Mouse (Mus musculus): ENCODE data around the gene Gm7247. TPM values are rescaled to one million over a fixed set of nuclear protein-coding genes. Genes with fewer than 3 reads are reported as not detected.
"Not testable (repeated sequence)": the region's sequence is repeated elsewhere in the genome, so short reads cannot be mapped to it uniquely, and the experiment has no call there.

The Gm7247 gene
- not detected in 2 replicates for polyA plus RNA-seq (2016; fragmentation: Nextera tagmentation; extraction: Ambion mirVana)

GRCm38 (mm10) chr14:51361456-51361855 lies at the start of gene Gm7247:
Gm7247 (plus strand) TSS chr14:51361756.
- Histone ChIP-seq H3K9me3 (replicated peaks) (no peaks in the 10 kb centered on the region), H3K27ac (no peak within 1 kb of the TSS), H3K9ac (no peak within 1 kb of the TSS), H3K27me3 (replicated peaks) (peaks cover 24% of the 10 kb centered on the region), H3K4me1 (no peaks in the 10 kb centered on the region), H3K36me3 (no peaks in the 10 kb centered on the region), H3K4me2 (no peak within 1 kb of the TSS), H3K4me3 (no peak within 1 kb of the TSS)
- ATAC-seq, result no peak
- 52% methylated on average over 1 of the region's 1 CpGs for WGBS (ENCODE audit: insufficient replicate concordance)

- Histone ChIP-seq H3K4me1 (no peaks in the 10 kb centered on the region), H3K36me3 (no peaks in the 10 kb centered on the region), H3K9ac (no peak overlapping the region), H3K9me3 (replicated peaks) (no peaks in the 10 kb centered on the region), H3K4me3 (no peak overlapping the region), H3K27me3 (replicated peaks) (no peaks in the 10 kb centered on the region), H3K27ac (no peak overlapping the region), H3K4me2 (no peak overlapping the region)
- 24% methylated on average over 1 of the region's 1 CpGs for WGBS (ENCODE audit: insufficient replicate concordance)
- ATAC-seq, result no peak
These were observed 37.6 kb upstream of the Gm7247 start for GRCm38 (mm10) chr14:51324001-51324400.

DNA sequence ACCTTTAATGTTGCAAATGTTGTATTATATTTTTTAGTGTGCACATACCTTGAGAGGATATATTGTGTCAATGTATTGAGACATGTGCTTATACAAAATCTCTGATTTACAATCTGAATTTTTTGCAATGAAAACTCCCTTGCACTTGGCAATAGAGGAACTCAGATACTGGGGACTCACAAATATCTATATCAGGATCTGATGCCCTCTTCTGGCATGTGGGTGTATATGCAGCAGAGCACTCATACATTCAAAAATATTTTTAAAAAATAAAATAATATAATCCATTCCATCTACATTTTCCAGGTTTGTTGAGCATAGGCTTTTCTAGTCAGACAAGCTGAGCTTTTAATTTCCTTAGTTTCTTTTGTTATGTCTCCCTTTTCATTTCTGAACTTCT lies 15.5 kb upstream of the Gm7247 start:
- no peak overlapping the region for H3K4me2 ChIP-seq
- ATAC-seq, result no peak
- no peaks in the 10 kb centered on the region for H3K4me1 ChIP-seq
- H3K36me3 ChIP-seq, result no peaks in the 10 kb centered on the region
- H3K4me3 ChIP-seq, result no peak overlapping the region
- no peaks in the 10 kb centered on the region for H3K27me3 ChIP-seq (replicated peaks)
- H3K9me3 ChIP-seq (replicated peaks), result no peaks in the 10 kb centered on the region
- H3K27ac ChIP-seq, result no peak overlapping the region
- no peak overlapping the region for H3K9ac ChIP-seq

DNA sequence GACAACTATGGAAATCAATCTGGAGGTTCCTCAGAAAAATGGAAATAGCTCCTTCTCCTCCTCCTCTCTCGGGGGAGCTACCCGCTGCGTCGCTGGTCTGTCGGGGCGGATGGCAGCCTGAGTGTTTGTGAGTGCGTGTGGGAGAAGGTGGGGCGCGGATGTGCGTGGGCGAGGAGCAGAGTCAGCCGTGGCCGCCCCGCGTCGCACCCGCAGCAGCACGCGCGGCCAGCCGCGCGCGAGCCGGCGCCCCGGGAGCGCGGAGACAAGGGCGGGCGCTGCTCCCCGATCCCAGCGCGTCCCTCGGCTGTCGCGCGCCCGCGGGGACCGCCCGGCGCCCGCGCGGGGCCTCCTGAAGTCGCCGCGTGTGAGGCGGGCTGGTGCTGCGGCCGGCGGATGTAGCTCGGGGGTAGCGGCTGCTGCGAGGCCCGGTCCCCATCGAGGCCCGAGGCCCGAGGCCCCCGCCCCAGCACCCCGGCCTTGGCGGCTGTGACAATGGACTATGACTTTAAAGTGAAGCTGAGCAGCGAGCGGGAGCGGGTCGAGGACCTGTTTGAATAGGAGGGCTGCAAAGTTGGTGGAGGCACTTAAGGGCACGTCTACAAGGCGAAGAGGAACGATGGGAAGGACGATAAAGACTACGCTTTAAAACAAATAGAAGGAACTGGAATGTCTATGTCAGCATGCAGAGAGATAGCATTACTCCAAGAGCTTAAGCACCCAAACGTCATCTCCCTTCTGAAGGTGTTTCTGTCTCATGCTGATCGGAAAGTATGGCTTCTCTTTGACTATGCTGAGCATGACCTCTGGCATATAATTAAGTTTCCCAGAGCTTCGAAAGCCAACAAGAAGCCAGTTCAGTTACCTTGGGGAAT lies 3.2 kb upstream of the Gm7247 start:
- 4% methylated on average over 65 of the region's 75 CpGs for WGBS (ENCODE audit: insufficient replicate concordance)
- H3K4me3 ChIP-seq, result peak overlapping the region; percentile 46
- H3K27me3 ChIP-seq (replicated peaks), result peaks cover 24% of the 10 kb centered on the region
- H3K9me3 ChIP-seq (replicated peaks), result no peaks in the 10 kb centered on the region
- H3K36me3 ChIP-seq, result no peaks in the 10 kb centered on the region
- no peak for ATAC-seq
- peak overlapping the region; percentile 60 for H3K4me2 ChIP-seq
- H3K4me1 ChIP-seq, result no peaks in the 10 kb centered on the region
- no peak overlapping the region for H3K9ac ChIP-seq
- H3K27ac ChIP-seq, result no peak overlapping the region

- 80% methylated on average over 20 of the region's 20 CpGs for WGBS (ENCODE audit: insufficient replicate concordance)
These were observed 21.2 kb downstream of the Gm7247 start for GRCm38 (mm10) chr14:51382805-51383204.

GRCm38 (mm10) chr14:51384351-51384750 lies 22.8 kb downstream of the Gm7247 start:
- no peak overlapping the region for H3K9ac ChIP-seq
- ATAC-seq, result no peak
- WGBS (ENCODE audit: insufficient replicate concordance), result 85% methylated on average over 10 of the region's 10 CpGs
- H3K27ac ChIP-seq, result no peak overlapping the region
- peaks cover 27% of the 10 kb centered on the region for H3K9me3 ChIP-seq (replicated peaks)
- H3K27me3 ChIP-seq (replicated peaks), result no peaks in the 10 kb centered on the region
- H3K4me3 ChIP-seq, result no peak overlapping the region
- no peak overlapping the region for H3K4me2 ChIP-seq
- H3K36me3 ChIP-seq, result no peaks in the 10 kb centered on the region
- no peaks in the 10 kb centered on the region for H3K4me1 ChIP-seq

More at GRCm38 (mm10) chr14:51382805-51383204, 21.2 kb downstream of the Gm7247 start:
- no peaks in the 10 kb centered on the region for H3K27me3 ChIP-seq (replicated peaks)
- no peak overlapping the region for H3K27ac ChIP-seq
- H3K4me2 ChIP-seq, result no peak overlapping the region
- no peaks in the 10 kb centered on the region for H3K36me3 ChIP-seq
- ATAC-seq, result no peak
- H3K9me3 ChIP-seq (replicated peaks), result peaks cover 24% of the 10 kb centered on the region
- no peak overlapping the region for H3K4me3 ChIP-seq
- H3K9ac ChIP-seq, result no peak overlapping the region
- no peaks in the 10 kb centered on the region for H3K4me1 ChIP-seq

- H3K9ac ChIP-seq, result no peak overlapping the region
- ATAC-seq, result no peak
- no peaks in the 10 kb centered on the region for H3K27me3 ChIP-seq (replicated peaks)
- H3K4me3 ChIP-seq, result no peak overlapping the region
- H3K36me3 ChIP-seq, result no peaks in the 10 kb centered on the region
- WGBS (ENCODE audit: insufficient replicate concordance), result 66% methylated on average over 4 of the region's 4 CpGs
- peaks cover 27% of the 10 kb centered on the region for H3K9me3 ChIP-seq (replicated peaks)
- no peak overlapping the region for H3K27ac ChIP-seq
- H3K4me1 ChIP-seq, result no peaks in the 10 kb centered on the region
- H3K4me2 ChIP-seq, result no peak overlapping the region
These were observed 24.2 kb downstream of the Gm7247 start for GRCm38 (mm10) chr14:51385741-51386140.

- H3K4me1 ChIP-seq, result no peaks in the 10 kb centered on the region
- H3K27me3 ChIP-seq (replicated peaks), result no peaks in the 10 kb centered on the region
- no peak for ATAC-seq
- H3K36me3 ChIP-seq, result no peaks in the 10 kb centered on the region
- no peak overlapping the region for H3K4me2 ChIP-seq
- whole genome bisulfite sequencing (ENCODE audit: insufficient replicate concordance), result 85% methylated on average over 8 of the region's 8 CpGs
- peaks cover 23% of the 10 kb centered on the region for H3K9me3 ChIP-seq (replicated peaks)
- no peak overlapping the region for H3K27ac ChIP-seq
- H3K4me3 ChIP-seq, result no peak overlapping the region
- H3K9ac ChIP-seq, result no peak overlapping the region
These were observed 26.2 kb downstream of the Gm7247 start for GRCm38 (mm10) chr14:51387768-51388167.

DNA sequence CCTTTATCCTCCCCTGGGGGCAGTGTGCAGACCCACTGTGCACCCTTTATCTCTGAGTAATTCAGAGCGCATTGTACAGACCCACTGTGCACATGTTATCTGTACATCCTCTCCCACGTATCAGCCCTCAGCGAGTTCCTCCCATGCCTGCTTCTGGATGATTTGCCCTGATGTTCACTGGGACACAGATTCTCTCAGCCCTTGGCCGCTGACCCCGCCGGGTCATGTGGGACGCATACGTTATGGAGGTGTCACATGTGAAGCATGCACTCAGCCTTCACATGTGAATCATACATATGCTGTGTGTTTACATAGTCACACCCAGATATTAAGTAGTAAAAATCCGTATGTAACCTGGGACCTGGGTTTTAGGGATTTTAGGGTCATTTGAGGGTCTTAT lies 26.7 kb downstream of the Gm7247 start:
- WGBS (ENCODE audit: insufficient replicate concordance), result 86% methylated on average over 9 of the region's 9 CpGs
- no peaks in the 10 kb centered on the region for H3K27me3 ChIP-seq (replicated peaks)
- no peak overlapping the region for H3K9ac ChIP-seq
- no peak for ATAC-seq
- no peaks in the 10 kb centered on the region for H3K4me1 ChIP-seq
- H3K4me2 ChIP-seq, result no peak overlapping the region
- no peak overlapping the region for H3K27ac ChIP-seq
- H3K4me3 ChIP-seq, result no peak overlapping the region
- H3K9me3 ChIP-seq (replicated peaks), result peaks cover 18% of the 10 kb centered on the region
- no peaks in the 10 kb centered on the region for H3K36me3 ChIP-seq

GRCm38 (mm10) chr14:51410520-51410919 lies 49.0 kb downstream of the Gm7247 start, which contains the start of gene Vmn2r88:
Vmn2r88 (plus strand) TSS chr14:51410820.
- Histone ChIP-seq H3K36me3 (no peaks in the 10 kb centered on the region), H3K4me2 (no peak within 1 kb of the TSS), H3K27ac (no peak within 1 kb of the TSS), H3K4me3 (no peak within 1 kb of the TSS), H3K9ac (no peak within 1 kb of the TSS), H3K9me3 (replicated peaks) (no peaks in the 10 kb centered on the region), H3K27me3 (replicated peaks) (no peaks in the 10 kb centered on the region), H3K4me1 (no peaks in the 10 kb centered on the region)
- no peak for ATAC-seq
- 46% methylated on average over 1 of the region's 1 CpGs for WGBS (ENCODE audit: insufficient replicate concordance)

- H3K4me3 ChIP-seq, result no peak overlapping the region
- no peaks in the 10 kb centered on the region for H3K36me3 ChIP-seq
- H3K9me3 ChIP-seq (replicated peaks), result no peaks in the 10 kb centered on the region
- no peak overlapping the region for H3K4me2 ChIP-seq
- no peaks in the 10 kb centered on the region for H3K4me1 ChIP-seq
- ATAC-seq, result no peak
- H3K27me3 ChIP-seq (replicated peaks), result no peaks in the 10 kb centered on the region
- no peak overlapping the region for H3K27ac ChIP-seq
- H3K9ac ChIP-seq, result no peak overlapping the region
- 31% methylated on average over 2 of the region's 2 CpGs for WGBS (ENCODE audit: insufficient replicate concordance)
These were observed 62.3 kb downstream of the Gm7247 start for GRCm38 (mm10) chr14:51423885-51424284.

DNA sequence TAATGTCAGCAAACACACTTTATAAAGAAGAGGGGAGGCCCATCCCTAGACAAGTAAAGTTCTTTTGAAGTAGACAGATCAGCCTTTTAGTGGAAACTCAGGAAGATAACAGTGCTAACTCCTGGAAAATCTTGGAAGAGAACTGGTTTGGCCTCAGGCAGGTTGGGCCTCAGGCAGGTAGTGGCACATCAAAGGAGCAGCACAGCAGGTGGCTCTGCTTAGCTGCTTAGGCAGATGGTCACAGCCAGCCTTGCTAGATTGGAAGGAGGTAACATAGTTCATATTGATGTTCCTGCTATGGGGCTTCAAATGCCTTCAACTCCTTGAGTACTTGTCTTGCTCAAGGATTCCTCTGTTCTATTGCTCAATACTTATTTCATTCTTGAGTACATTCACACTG lies 68.6 kb downstream of the Gm7247 start:
- not testable (repeated sequence) for H3K4me1 ChIP-seq; H3K27ac ChIP-seq; ATAC-seq; H3K36me3 ChIP-seq; H3K4me3 ChIP-seq; H3K4me2 ChIP-seq; H3K9me3 ChIP-seq (replicated peaks); H3K27me3 ChIP-seq (replicated peaks); H3K9ac ChIP-seq

- WGBS (ENCODE audit: insufficient replicate concordance), result 78% methylated on average over 16 of the region's 16 CpGs
- H3K9ac ChIP-seq, result no peak overlapping the region
- H3K4me2 ChIP-seq, result no peak overlapping the region
- no peaks in the 10 kb centered on the region for H3K36me3 ChIP-seq
- H3K4me1 ChIP-seq, result no peaks in the 10 kb centered on the region
- ATAC-seq, result 0 out of 2 replicates have a peak, but pooled peaks have one; percentile 35
- H3K27ac ChIP-seq, result no peak overlapping the region
- H3K27me3 ChIP-seq (replicated peaks), result no peaks in the 10 kb centered on the region
- no peak overlapping the region for H3K4me3 ChIP-seq
- H3K9me3 ChIP-seq (replicated peaks), result peaks cover 23% of the 10 kb centered on the region
These were observed 73.0 kb downstream of the Gm7247 start for GRCm38 (mm10) chr14:51434546-51434945.

Measured in liver, embryonic 12.5 days (tissue).